Mouse (Mus musculus): ENCODE measurements at regions not wholly inside any gene's neighbourhood (a gene's known extent, or its start where the extent isn't known, plus 50 kb on each side); places are given as distances from the start of the nearest gene placed in this dataset.

DNA sequence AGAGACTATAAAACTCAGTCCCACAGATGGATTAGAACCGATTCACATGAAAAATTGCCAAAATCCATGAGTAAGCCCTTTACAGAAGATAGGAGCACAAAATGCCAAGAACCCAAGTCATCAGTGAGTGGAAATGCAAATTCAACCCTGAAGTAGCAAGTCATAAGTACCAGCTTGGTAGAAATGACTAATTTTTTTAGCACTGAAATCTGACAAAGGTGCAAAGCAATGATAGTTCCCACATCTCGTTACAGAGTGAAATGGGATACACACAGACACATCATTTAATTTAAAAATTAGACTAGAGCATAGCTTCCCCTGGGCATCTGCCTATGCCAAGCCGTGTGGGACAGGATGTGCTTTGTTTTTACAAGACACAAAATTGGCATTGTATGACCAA lies 136.4 kb upstream of the Pum3 start:
- TF ChIP-seq CTCF (IDR thresholded peaks at IDR 0.05), result no peak
- TF ChIP-seq EP300 (IDR thresholded peaks at IDR 0.05; ENCODE audit: insufficient read depth, low read depth, low read length), result no peak

Data from heart, adult 2 months (tissue).